Mouse (Mus musculus) intestine, embryonic 16.5 days (tissue): Measurements from ENCODE around the gene App. TPM values are rescaled to one million over a fixed set of nuclear protein-coding genes. Genes with fewer than 3 reads are reported as not detected.

Experiments used
- ATAC-seq: fragments of 200-750 bp; cut with Nextera tagmentation; 2 replicates; pipeline ENCODE4 v1.8.0; 2017; ENCODE audit warnings: moderate TSS enrichment, moderate library complexity
- H3K27ac ChIP-seq: fragments of 300-500 bp; sonication (generic); 2 replicates; pipeline ENCODE4 v1.5.1; 2014; ENCODE audit warnings: mild to moderate bottlenecking, low read length
- H3K27me3 ChIP-seq: fragments of 300-500 bp; sonication (generic); replicated peaks from 2 replicates; pipeline ENCODE4 v1.6.1; 2014; ENCODE audit warnings: low read length, control low read depth, mixed read lengths; ENCODE audit not compliant: control insufficient read depth, insufficient read depth
- H3K36me3 ChIP-seq: fragments of 300-500 bp; sonication (generic); 2 replicates; pipeline ENCODE4 v1.6.1; 2014; ENCODE audit warnings: low read length, control low read depth; ENCODE audit not compliant: control insufficient read depth, insufficient read depth
- H3K4me1 ChIP-seq: fragments of 300-500 bp; sonication (generic); 2 replicates; pipeline ENCODE4 v1.6.1; 2014; ENCODE audit warnings: low read length, control low read depth, mixed read lengths; ENCODE audit not compliant: control insufficient read depth, insufficient read depth
- H3K4me2 ChIP-seq: fragments of 300-500 bp; sonication (generic); 2 replicates; pipeline ENCODE4 v1.6.1; 2014; ENCODE audit warnings: low read depth, low read length, control low read depth
- H3K4me3 ChIP-seq: fragments of 300-500 bp; sonication (generic); 2 replicates; pipeline ENCODE4 v1.5.1; 2014; ENCODE audit warnings: mild to moderate bottlenecking, low read length
- H3K9ac ChIP-seq: fragments of 300-500 bp; sonication (generic); 2 replicates; pipeline ENCODE4 v1.6.1; 2014; ENCODE audit warnings: low read depth, low read length
- H3K9me3 ChIP-seq: fragments of 300-500 bp; sonication (generic); 2 replicates; pipeline ENCODE4 v1.6.1; 2016; ENCODE audit warnings: low read length, control low read depth; ENCODE audit not compliant: control insufficient read depth
- WGBS: fragments of 180-500 bp; shearing (Covaris S2); extraction: QIAGEN DNeasy Blood & Tissue Kit; methylation state at CpG from one replicate; pipeline ENCODE4 v1.1.7; 2014; 5-methylcytosine and 5-hydroxymethylcytosine counted together
- polyA plus RNA-seq: library from polyadenylated mRNA; unstranded; fragments of >200 nt; fragmentation: Nextera tagmentation; extraction: Ambion mirVana; gene quantifications from 2 replicates; pipeline ENCODE4 v1.2.1, GENCODE M21; 2015

App gene
- polyA plus RNA-seq, 1 experiment from 2014 or later = 125 TPM

DNA sequence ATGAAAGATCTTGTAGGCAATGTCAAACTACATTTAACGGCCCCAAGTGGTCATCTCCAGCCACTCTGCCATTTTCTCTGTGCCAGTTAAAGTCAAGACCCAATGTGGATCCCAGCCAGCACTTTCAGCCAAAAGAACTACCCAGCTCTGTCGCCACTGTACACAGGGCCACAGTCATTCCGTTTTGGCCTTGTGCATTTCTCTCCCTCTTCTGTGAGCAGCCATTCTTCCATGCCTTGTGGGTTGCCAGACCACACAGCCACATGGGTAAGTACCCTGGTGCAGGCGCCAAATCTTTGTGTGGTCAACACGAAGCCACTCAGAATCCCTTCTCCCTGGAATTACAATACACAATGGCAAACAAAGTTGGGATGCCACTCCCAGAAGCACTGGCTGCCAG lies 57.7 kb downstream of the App start:
- Histone ChIP-seq H3K9me3 (no peaks in the 10 kb centered on the region), H3K27ac (no peak overlapping the region), H3K4me2 (no peak overlapping the region), H3K9ac (no peak overlapping the region), H3K27me3 (no peaks in the 10 kb centered on the region), H3K36me3 (0 out of 2 replicates have a peak, but pooled peaks cover 2% of the 10 kb centered on the region), H3K4me3 (no peak overlapping the region), H3K4me1 (0 out of 2 replicates have a peak, but pooled peaks cover 5% of the 10 kb centered on the region)
- no peak for ATAC-seq
- 93% methylated on average over 5 of the region's 5 CpGs for WGBS

DNA sequence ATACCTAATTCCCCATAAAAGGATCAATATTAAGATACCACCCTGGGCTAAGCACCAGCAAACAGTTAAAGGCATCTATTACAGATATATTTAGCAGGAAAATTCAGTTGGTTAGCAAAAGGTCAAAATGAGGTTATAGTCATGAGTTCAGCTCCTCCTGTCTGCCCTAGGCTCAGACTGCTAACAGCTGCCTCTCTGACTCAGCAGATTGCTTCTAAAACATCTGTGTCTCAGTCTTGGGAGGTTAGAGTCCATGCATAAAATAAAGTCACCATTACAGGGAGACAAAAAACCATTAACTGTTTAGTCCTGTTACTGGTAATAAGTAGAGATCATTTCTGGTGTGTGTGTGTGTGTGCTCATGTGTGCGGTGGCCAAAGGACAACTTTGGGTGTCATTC lies 58.8 kb downstream of the App start:
- peak; percentile 69 for ATAC-seq

GRCm38 (mm10) chr16:85113941-85114340 lies 59.6 kb downstream of the App start:
- Histone ChIP-seq H3K9ac (no peak overlapping the region), H3K4me3 (no peak overlapping the region), H3K27me3 (no peaks in the 10 kb centered on the region), H3K36me3 (0 out of 2 replicates have a peak, but pooled peaks cover 1% of the 10 kb centered on the region), H3K4me2 (no peak overlapping the region), H3K27ac (no peak overlapping the region), H3K9me3 (no peaks in the 10 kb centered on the region), H3K4me1 (0 out of 2 replicates have a peak, but pooled peaks cover 2% of the 10 kb centered on the region)
- WGBS = 91% methylated on average over 2 of the region's 2 CpGs
- ATAC-seq = no peak

More for the DNA sequence above, 58.8 kb downstream of the App start:
- 94% methylated on average over 1 of the region's 1 CpGs for WGBS
- H3K4me2 ChIP-seq = no peak overlapping the region
- H3K27me3 ChIP-seq = no peaks in the 10 kb centered on the region
- 0 out of 2 replicates have a peak, but pooled peaks cover 5% of the 10 kb centered on the region for H3K4me1 ChIP-seq
- no peaks in the 10 kb centered on the region for H3K9me3 ChIP-seq
- no peak overlapping the region for H3K27ac ChIP-seq
- no peak overlapping the region for H3K4me3 ChIP-seq
- H3K36me3 ChIP-seq = 0 out of 2 replicates have a peak, but pooled peaks cover 2% of the 10 kb centered on the region
- no peak overlapping the region for H3K9ac ChIP-seq

DNA sequence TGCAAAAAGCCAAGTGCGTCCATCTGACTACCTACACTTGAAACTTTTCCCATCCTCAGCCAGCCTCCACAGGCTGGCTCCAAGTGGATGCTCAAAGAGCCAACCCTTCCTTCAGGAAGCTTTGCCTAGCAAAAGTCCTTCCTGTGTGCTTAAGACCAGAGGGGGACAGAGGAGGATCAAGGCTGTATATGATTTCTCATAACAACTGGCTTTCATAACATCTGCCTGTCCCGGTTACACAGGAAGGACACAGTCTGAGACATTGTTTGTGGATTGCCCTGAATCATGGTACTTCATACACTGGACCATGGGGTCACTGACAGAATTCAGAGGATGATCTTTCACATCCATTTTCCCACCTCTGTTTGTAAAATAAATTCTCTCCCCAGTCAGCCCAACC lies 61.3 kb downstream of the App start:
- no peaks in the 10 kb centered on the region for H3K9me3 ChIP-seq
- no peak overlapping the region for H3K9ac ChIP-seq
- no peak overlapping the region for H3K4me2 ChIP-seq
- no peak overlapping the region for H3K4me3 ChIP-seq
- H3K27ac ChIP-seq = no peak overlapping the region
- 55% methylated on average over 2 of the region's 2 CpGs for WGBS
- H3K36me3 ChIP-seq = no peaks in the 10 kb centered on the region
- H3K27me3 ChIP-seq = no peaks in the 10 kb centered on the region
- no peak for ATAC-seq
- H3K4me1 ChIP-seq = 0 out of 2 replicates have a peak, but pooled peaks cover 2% of the 10 kb centered on the region

- Histone ChIP-seq H3K9me3 (no peaks in the 10 kb centered on the region), H3K27ac (no peak overlapping the region), H3K27me3 (no peaks in the 10 kb centered on the region), H3K4me2 (no peak overlapping the region), H3K4me3 (no peak overlapping the region), H3K9ac (no peak overlapping the region), H3K36me3 (no peaks in the 10 kb centered on the region), H3K4me1 (0 out of 2 replicates have a peak, but pooled peaks cover 5% of the 10 kb centered on the region)
- no peak for ATAC-seq
- WGBS = 78% methylated on average over 13 of the region's 13 CpGs
These were observed 63.1 kb downstream of the App start for GRCm38 (mm10) chr16:85110428-85110827.

DNA sequence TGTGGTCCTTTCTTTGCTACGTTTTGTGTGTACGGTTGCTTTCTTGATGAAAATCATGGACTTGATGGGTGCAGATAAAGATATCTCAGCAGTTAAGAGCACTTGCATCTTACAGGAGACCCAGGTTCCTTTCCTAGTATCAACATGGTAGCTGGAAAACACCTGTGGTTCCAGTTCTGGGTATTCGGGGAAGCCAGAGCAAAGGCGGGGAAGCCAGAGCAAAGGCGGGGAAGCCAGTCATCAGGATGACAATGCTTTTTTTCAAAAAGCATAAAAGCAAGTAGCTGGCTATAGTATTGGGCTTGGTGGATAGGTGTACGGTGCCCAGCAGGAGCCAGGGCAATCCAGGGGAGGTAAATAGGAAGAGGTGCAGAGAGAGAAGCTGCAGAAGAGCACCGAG lies 65.1 kb downstream of the App start:
- H3K36me3 ChIP-seq = no peaks in the 10 kb centered on the region
- H3K4me2 ChIP-seq = no peak overlapping the region
- H3K4me3 ChIP-seq = no peak overlapping the region
- ATAC-seq = no peak
- 0 out of 2 replicates have a peak, but pooled peaks cover 2% of the 10 kb centered on the region for H3K4me1 ChIP-seq
- WGBS = 90% methylated on average over 7 of the region's 7 CpGs
- H3K27ac ChIP-seq = no peak overlapping the region
- H3K27me3 ChIP-seq = no peaks in the 10 kb centered on the region
- H3K9ac ChIP-seq = no peak overlapping the region
- no peaks in the 10 kb centered on the region for H3K9me3 ChIP-seq

DNA sequence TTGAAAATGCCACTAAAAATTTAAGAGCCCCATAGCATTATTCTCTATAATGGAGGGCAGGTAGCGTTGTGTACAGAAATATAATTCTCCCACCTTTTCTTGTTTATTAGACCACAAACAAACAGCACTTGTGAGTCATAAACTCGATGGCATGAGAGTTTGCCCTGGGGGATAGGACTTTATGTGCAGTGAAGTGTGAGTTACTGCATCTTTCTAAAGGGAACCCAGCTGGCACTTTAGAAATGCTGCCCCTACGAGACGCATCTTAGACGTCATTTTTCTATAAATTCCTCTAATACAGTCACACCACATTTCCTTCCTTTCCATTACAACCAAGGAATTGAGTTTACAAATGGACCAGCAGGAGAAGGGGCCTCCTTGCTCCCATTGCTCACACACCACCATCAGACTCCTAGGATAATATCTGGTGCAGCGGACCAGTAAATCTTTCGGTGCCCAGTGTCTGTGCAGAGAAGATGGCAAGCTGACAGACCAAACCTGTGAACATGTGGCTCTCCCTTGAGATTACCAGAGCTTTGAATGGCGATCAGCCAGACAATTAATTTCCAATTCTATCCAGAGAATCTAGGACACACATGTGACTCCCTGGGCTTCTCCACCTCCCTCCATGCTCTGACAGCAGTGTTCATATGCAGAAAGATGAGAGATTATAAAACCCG lies 66.8 kb downstream of the App start:
- Histone ChIP-seq H3K36me3 (no peaks in the 10 kb centered on the region), H3K9me3 (no peaks in the 10 kb centered on the region), H3K27me3 (no peaks in the 10 kb centered on the region), H3K4me2 (no peak overlapping the region), H3K9ac (no peak overlapping the region), H3K27ac (no peak overlapping the region), H3K4me1 (0 out of 2 replicates have a peak, but pooled peaks cover 2% of the 10 kb centered on the region), H3K4me3 (no peak overlapping the region)
- ATAC-seq = no peak
- WGBS = 79% methylated on average over 9 of the region's 9 CpGs

DNA sequence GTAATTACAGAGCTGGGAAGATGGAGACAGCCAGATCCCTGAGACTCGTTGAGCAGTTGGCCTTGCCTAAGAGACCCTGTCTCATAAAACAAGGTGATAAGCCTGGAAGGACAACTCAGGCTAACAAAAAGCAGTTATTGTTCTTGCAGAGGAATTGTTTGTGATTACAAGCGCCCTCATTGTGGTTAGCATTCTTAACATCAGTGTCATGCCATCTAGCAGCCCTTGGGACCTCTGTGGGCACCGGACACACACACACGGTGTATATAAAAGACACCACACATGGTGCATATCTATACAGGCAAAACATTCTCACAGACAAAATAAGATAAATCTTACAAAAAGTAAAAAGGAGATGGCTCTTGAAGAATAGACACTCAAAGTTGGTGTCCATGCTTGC lies 68.0 kb downstream of the App start:
- no peaks in the 10 kb centered on the region for H3K36me3 ChIP-seq
- no peak overlapping the region for H3K4me2 ChIP-seq
- 0 out of 2 replicates have a peak, but pooled peaks cover 2% of the 10 kb centered on the region for H3K4me1 ChIP-seq
- H3K4me3 ChIP-seq = no peak overlapping the region
- H3K27me3 ChIP-seq = no peaks in the 10 kb centered on the region
- no peak overlapping the region for H3K27ac ChIP-seq
- no peak for ATAC-seq
- 75% methylated on average over 4 of the region's 4 CpGs for WGBS
- H3K9me3 ChIP-seq = no peaks in the 10 kb centered on the region
- H3K9ac ChIP-seq = no peak overlapping the region

GRCm38 (mm10) chr16:85103116-85103787 lies 70.3 kb downstream of the App start:
- H3K27ac ChIP-seq = no peak overlapping the region
- 0 out of 2 replicates have a peak, but pooled peaks cover 2% of the 10 kb centered on the region for H3K4me1 ChIP-seq
- H3K9ac ChIP-seq = no peak overlapping the region
- H3K4me3 ChIP-seq = no peak overlapping the region
- WGBS = 85% methylated on average over 13 of the region's 13 CpGs
- H3K27me3 ChIP-seq = no peaks in the 10 kb centered on the region
- no peaks in the 10 kb centered on the region for H3K9me3 ChIP-seq
- no peak overlapping the region for H3K4me2 ChIP-seq
- no peaks in the 10 kb centered on the region for H3K36me3 ChIP-seq
- no peak for ATAC-seq
